Mouse (Mus musculus) frontal cortex, postnatal 14 days (tissue): ENCODE measurements around the gene Icam1.
A peak's percentile ranks its signal among the peaks of the same experiment; 100 is the strongest.
"Not testable (repeated sequence)": the region's sequence is repeated elsewhere in the genome, so short reads cannot be mapped to it uniquely, and the experiment has no call there.

Source experiments
- DNase-seq, 2 experiments: peaks; one replicate each; pipeline ENCODE4 v3.0.0; 2022; ENCODE audit warnings: low spot score in 2 of 2

The Icam1 gene

DNA sequence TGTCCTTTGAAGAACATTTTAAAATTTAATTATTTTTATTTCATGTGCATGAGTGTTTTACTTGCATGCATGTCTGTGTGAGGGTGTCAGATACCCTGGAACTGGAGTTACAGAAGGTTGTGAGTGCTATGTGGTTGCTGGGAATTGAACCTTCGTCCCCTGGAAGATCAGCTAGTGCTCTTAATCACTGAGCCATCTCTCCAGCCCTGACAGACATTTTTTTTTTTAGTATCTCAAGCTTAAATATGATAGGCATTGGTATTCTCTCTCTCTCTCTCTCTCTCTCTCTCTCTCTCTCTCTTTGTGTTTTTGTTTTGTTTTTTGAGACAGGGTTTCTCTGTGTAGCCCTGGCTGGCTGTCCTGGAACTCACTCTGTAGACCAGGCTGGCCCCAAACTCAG is 29.0 kb downstream of the Icam1 start:
- DNase-seq: not testable (repeated sequence)

DNA sequence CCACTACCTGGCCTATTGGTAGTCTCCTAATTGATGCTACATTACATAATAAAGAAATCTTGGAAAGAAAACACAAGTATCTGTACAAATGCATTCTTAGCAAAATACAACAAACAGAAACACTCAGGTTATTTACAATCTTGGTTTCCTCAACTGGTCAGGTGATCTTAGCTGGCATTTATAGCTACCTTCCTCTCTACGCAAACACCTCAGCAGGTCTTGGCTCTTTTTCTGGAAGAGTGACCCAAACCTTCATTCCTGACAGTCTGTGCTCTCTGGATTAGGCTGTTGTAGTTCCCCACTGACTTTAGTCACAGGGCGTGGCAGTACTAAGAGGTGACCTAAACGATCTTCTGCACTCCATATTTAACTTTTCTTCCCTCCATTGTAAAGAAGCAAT is 29.4 kb downstream of the Icam1 start:
- DNase-seq: no peak

DNA sequence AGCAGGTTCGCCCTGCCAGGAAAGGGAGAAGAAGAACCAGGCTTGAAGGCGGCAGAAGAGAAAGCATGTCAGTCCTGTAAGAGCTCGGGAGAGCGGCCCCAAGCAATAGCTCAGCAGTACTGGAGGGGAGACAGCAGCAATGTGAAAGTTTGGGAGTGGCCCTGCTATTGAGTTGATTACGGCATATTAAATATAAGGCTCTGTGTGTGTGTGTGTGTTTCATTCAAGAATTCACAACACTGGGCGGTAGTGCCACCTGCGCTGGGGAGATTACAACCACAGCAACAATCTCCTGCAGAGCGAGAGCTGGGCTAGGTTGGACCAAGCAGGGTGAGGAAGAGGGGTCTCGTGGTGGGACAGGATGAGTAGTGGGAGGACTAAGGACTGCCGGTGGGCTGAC is 35.8 kb downstream of the Icam1 start:
- no peak for DNase-seq

DNA sequence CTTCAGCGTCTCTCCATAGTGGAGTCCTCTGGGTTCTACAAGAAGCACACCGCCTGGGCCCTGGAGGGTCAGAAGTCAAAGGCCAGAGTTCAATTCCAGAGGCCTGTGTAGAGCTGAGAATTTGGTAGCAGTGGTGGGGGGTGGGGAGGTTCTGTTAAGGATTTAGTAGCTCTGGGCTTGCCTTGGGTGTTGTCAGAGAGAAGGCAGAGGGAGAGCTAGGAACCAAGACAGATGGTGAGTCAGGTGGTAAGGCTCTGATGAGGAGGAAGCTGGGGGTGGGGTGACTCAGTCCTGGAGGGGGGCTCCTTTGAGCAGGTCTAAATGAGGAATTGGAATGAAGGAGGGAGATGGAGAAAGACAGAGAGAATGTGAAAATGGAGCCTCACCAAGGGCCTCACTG is 47.1 kb downstream of the Icam1 start:
- peak; percentile 50 to 52 for DNase-seq

DNA sequence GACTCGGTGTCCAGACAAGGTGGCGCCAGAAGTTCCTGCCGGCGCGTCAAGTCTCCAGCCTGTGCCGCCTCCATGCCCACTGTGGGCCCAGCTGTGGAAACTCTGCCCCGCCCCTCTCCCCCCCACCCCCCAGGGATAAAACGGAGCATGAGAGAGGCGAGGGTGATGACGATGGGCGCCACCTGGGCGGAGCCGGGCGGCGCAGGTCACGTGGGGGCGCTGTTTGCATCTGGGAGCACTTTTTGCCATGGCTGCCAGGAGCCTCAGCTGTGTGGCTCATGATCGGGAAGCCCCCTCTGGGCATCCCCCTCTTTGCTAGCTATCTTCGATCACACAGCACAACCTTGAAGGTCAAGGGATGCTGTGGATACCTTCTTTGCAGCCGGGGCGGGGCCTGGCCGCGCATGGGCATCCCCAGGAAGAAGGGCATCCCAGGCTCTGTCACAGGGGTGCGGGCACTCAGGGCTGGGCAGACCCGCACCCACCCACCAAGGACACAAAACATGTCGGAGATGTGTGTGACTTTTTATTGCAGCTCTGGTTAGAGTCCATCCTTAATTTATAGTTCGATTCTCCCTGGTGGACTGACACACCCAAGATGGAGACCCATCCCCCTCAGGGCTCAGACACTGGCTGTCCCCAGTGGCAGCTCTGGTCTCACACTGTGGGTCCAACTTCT is 51.4 kb downstream of the Icam1 start, which contains the start of gene Zglp1:
Gene Zglp1, minus strand, starts transcription at position 88 of the 679 bp plus-strand sequence.
- DNase-seq: no peak

DNA sequence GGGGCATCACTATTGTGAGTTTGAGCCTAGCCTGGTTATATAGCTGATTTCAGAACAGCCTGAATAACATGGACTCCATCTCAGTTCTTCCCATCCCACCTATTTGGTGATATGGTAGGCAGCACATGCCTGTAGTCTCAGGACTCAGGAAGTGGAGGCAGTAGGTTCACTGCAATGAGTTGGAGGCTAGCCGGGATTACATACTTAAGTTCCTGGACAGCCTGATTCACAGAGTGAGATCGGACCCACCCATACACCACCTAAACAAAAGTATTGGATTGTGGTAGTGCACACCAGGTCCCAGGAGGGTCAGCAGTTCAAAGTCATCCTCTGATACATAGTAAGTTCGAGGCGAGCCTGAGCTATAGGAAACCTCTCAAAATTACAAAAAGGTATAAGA is 56.9 kb downstream of the Icam1 start:
- DNase-seq: no peak

DNA sequence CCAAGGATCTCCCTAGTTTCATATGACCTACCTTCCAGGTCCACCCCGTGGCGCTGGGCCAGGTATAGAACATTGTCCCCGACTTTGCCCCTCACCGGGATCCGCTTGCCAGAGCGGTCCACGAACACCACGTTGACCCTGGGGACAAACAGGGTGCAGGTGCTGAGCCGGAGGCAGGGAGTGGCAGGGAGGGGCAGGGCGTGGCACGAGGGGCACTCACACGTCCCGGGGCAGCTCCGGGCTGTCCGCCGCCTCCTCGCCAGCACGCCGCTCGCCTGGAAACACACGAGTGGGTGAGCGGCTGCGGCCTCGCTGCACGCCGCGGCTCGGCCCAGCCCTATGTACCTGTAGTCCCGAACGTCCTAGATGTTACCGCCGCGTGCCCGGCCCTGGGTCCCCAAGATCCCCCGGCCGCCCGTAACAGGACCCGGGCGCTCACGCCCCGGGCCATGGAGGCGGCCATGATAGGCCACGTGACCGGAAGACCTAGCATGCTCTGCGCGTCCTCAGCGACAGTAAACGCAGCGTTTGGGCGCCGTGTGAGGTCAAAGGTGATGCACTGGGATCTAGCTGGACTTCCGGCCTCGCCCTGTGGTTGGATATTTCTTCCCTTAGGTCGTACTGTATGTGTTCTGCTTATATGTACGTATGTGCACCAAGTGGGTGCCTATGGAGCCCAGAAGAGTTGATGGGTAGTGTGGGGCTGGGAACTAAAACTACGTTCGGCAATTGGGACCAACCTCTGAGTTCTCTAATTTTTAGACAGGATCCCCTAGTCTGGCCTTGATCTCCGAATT is 57.5 kb downstream of the Icam1 start, which contains the start of the genes Gm49373 and Fdx1l:
Gene Gm49373, minus strand, starts transcription at position 53 of the 797 bp plus-strand sequence.
Gene Fdx1l, minus strand, starts transcription at position 571 of the 797 bp plus-strand sequence.
- DNase-seq: peak; percentile 84 to 89

DNA sequence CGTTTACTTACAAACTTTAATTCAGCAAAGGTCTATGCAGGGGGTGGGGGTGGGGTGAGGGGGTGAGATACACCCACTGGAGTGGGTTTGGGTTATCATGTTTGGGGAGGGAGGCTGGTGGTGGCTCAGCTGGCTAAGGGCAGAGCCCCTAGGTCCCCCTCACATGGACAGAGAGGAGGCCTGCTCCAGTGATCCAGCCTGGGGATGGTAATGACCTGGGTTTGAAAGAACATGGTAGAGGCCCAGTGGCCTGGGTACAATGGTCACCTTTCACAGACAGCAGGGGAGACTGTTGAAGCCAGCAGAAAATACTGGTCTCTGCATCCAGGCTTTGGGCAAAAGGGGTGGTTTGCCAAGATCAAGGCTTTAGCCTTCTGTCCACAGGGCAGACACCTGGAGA is 58.4 kb downstream of the Icam1 start:
- no peak for DNase-seq

DNA sequence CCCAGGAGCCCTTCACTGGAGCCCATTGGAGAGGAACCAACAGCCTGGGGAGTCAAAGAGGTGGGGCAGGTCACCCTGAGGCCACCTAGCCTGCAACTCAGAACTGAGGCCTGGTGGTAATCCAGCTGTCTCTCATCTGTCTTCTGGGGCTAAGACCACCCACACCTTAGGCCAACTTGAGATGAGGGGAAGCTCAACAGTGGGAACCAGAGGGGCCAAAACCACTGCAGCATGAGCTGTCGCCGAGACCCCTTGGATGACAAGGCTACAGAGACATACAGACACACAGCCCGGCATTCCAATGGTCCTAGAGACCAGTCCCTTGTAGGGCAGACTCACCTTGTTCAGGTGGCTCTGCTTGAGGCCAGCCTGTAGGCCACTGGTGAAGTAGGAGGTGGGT is 59.8 kb downstream of the Icam1 start:
- DNase-seq: no peak
